Mouse (Mus musculus): ENCODE results near the gene Col12a1. TPM values are rescaled to one million over a fixed set of nuclear protein-coding genes. Genes with fewer than 3 reads are reported as not detected.

Gene Col12a1
- total RNA-seq (2017), result 0.29 TPM in 1 of 3 replicates, not detected in the others

DNA sequence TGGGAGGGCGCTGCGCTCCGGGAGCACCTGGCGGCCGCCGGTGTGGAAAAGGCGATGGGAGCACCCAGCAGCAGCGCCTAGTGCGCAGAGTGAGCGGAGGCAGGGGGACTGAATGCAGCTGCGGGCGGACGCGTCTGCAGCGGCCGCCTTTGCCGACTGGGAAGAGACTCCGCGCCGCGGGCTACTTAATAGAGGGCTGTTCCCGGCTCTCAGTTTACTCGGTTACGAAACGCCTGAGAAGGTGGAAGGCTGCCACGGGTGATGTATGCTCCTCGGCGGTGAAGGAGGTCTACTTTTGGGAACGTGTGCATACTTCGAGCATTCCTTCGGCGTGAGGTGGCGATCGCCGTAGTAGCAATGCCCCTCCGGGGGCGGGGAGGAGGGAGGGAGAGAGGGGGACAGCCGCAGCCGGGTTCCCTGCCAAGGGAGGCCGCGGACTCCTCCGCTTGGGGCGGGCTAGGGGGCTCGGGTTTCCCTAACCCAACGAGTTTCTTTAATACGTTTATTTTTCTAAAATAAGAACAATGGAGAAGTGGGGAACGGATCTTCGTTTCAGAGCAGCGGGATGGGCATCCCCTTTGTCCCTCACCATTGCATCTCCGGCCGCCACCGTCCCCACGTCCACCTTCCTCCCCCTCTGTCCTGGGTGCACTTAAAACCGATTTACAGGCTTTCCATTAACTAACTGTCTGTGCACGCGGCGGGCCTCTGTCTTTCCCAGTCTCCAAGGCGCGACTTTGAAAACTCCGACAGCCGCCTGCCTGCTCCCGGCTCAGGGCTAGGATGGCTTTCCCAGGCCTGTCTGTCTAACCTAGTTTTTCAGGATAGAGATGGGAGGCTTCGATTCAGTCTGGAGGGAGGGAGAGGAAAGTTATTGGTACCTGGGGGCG, at the start of gene Col12a1:
Col12a1 (minus strand) TSS at position 351 of the 890 bp plus-strand sequence.
- no peak for ATAC-seq (replicated peaks; ENCODE audit: insufficient number of reproducible peaks, low FRiP score, low TSS enrichment, poor library complexity, severe bottlenecking)

DNA sequence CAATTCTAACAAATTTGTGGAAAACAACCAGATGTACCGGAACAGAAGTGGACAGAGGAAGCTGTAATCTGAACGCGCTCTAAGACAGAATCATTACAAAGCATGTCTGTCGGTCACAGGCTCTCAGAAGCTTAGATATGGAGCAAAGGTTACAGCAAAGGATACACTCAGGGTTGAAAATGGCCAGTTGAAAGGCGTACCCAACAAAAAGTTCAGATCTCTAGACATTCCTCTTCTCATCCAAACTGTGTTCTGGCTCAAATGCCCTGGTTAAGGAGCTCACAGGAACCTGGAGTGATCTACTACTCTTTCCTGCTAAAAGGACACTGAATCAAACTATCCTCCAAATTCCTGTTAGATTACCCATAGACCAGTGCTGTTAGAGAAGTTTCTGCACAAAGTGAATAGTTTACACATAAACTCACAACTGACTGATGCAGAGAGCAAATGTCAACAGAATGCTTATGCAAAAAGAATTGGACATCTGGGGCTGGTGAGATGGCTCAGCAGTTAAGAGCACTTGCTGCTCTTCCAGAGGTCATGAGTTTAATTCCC, 48.4 kb upstream of the Col12a1 start:
- no peak for ATAC-seq (replicated peaks; ENCODE audit: insufficient number of reproducible peaks, low FRiP score, low TSS enrichment, poor library complexity, severe bottlenecking)

DNA sequence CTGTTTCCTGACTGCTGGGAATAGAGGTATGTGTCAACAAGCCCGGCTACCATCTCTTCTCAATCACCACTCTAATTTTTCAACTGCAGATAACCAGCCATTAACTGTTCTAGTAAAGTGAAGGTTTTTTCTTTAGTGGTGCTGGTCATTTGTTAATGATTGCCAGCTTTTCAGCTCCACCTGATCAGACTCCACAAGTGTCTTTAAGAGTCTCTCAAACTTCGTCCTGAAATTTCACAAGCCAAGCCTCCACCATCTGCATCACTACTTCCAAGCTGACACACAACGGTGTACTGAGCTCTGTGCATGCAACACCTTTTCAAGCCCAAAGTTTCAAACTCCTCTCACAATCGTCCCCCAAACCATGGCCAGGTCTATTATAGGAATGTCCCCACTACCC, 46.7 kb upstream of the Col12a1 start:
- ATAC-seq (replicated peaks; ENCODE audit: insufficient number of reproducible peaks, low FRiP score, low TSS enrichment, poor library complexity, severe bottlenecking), result no peak

DNA sequence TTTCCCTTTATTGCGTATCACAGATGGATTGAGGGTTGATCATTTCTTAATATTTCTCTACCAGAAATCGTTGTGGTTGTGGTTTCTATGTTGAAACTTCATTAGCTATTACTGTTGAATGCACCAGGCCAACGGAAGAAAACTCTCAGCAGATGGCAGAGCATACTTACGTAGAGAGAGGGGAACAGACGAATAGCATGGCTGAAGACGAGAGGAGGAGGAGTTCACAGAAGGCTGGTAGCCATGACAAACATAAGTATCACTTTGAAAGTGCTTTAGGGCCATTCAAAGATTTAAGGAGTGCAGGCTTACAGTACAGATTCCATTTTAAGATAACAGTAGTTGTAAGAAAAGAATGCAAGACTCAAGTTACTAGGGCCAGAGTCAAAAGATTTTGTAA, 43.9 kb upstream of the Col12a1 start:
- no peak for ATAC-seq (replicated peaks; ENCODE audit: insufficient number of reproducible peaks, low FRiP score, low TSS enrichment, poor library complexity, severe bottlenecking)

DNA sequence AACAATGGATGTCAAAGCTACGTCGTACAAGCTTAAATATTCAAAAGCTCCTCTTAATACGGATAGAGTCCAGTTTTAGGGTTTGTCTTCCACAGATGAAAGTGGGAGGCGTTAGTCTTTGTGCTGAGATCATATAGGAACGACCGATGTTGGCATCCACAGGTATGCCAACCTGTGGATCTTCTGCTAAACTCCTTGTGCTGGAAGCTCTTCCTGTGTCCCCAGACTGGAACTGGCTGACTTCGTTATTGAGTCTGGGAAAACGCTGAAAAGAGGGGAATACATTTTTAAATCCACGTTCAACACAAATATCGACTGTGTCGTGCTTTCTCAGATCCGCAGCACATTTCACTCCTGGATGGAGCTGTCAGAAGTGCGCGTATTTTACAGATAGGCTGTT, 41.4 kb upstream of the Col12a1 start:
- ATAC-seq (replicated peaks; ENCODE audit: insufficient number of reproducible peaks, low FRiP score, low TSS enrichment, poor library complexity, severe bottlenecking), result no peak

DNA sequence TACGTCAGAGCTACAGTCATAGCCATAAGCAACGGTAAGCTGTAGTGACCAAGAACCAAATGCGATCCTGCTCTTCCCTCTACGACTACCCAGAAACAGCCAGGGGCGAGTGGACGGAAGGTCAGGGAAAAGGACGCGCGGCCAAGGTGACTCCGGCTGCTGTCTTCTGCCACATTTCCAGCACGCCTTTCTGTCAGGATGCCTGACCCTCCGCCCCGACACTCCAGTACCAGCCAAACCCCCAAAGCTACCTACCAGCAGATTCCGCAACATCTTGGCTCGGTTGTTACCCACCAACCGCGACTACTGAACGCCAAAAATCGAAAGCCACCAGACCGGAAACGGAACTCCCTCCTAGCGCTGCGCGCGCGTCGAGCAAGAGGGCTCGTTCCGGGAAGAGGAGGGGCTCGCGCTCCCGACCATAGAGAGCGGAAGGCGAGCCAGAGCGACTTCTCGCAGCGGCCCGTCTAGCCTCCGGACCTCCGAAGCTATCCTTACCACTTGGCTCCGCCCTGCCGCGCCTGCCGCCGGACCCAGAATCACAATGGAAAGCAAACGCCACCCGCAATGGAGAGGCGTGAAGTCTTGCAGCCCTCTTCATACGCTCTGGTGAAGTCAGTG, 40.9 kb upstream of the Col12a1 start, which contains the start of gene Cox7a2:
Cox7a2 (minus strand) TSS at position 494 of the 621 bp plus-strand sequence.
- peak; percentile 99 for ATAC-seq (replicated peaks; ENCODE audit: insufficient number of reproducible peaks, low FRiP score, low TSS enrichment, poor library complexity, severe bottlenecking)

DNA sequence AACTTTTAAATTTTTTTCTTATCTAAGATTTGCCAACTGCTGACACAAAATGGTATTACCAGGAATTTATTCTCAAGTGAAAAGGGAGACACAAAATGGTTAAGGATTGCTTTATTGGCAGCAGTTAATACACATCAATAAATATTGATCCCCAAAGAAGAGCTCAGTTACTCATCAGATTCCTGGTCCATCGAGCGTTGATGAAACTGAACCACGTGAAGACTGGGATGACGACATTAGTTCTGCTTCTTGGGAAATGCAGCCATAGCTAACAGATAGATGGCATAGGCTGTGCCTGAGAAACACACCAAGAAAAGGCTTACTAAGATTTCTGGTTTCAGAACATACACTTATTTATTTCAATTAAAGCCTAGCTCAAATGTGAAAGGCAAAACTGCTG, 36.7 kb upstream of the Col12a1 start:
- ATAC-seq (replicated peaks; ENCODE audit: insufficient number of reproducible peaks, low FRiP score, low TSS enrichment, poor library complexity, severe bottlenecking), result no peak

DNA sequence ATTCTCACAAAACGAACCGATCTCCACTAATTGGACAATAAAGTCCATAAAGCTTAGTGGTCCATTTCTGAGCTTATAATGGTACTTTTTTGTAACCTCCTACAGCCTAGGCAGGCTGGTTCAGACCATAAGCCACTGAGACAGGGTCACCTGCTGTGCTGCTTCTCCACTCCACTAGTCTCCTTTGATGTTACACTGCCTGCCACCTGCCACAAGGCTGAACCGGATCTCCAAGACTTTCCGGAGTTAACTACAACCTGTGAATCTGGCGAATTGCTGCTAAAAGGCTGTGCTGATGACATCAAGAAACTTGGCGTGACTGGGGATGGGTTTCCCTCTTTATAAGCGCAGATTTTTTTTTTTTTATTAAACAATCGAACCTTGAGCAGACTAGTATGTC, 33.2 kb upstream of the Col12a1 start:
- ATAC-seq (replicated peaks; ENCODE audit: insufficient number of reproducible peaks, low FRiP score, low TSS enrichment, poor library complexity, severe bottlenecking), result no peak

DNA sequence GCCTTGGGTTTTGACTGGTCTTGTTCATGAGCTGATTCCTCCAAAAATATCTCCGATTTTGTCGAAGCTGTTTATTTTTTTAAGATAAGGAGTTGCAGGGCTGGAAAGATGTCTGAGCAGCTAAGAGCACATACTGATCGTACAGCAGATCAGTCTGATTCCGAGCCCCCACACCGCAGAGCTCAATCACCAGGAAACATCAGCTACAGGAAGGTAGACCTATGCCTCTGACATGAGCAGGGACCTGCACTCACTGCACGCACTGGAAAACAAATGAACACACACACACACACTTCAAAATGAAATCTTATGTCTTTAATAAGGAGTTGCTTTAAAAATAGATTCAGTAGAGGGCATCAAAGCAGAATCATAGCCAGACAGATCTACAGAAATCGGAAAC, 32.1 kb upstream of the Col12a1 start:
- no peak for ATAC-seq (replicated peaks; ENCODE audit: insufficient number of reproducible peaks, low FRiP score, low TSS enrichment, poor library complexity, severe bottlenecking)

DNA sequence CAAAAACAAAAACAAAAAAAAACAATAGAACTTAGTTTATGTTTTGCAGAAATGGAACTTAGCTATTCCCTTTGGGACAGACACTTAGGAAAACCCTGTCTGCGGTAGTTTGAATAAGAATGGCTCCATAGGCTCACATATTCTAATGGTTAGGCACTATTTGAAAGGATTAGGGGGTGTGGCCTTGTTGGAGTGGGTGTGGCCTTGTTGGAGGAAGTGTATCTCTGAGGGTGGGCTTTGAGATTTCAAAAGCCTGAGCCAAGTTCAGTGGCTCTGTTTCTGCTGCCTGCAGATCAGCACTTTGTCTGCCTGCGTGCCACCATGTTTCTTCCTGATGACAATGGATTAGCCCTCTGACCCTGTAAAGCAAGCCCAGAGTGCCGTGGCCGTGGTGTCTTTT, 26.4 kb upstream of the Col12a1 start:
- ATAC-seq (replicated peaks; ENCODE audit: insufficient number of reproducible peaks, low FRiP score, low TSS enrichment, poor library complexity, severe bottlenecking), result no peak

DNA sequence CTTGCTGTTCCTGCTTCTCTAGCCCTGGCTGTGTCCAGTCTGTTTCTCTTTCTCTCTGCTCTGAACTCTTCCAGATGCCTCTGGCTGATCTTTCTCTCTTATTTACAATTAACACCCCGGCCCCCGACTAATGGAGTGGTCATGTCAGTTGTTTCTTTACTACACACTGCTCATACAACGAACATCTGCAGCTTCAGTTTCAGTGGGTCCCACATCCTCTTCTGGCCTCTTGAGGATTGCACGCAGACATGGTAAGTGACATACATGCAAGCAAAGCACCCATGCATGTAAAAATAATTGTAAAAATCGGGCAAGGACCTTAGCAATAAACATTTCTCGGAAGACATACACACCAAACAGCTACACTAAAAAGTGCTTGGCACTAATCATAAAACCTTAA, 17.0 kb upstream of the Col12a1 start:
- ATAC-seq (replicated peaks; ENCODE audit: insufficient number of reproducible peaks, low FRiP score, low TSS enrichment, poor library complexity, severe bottlenecking), result no peak

DNA sequence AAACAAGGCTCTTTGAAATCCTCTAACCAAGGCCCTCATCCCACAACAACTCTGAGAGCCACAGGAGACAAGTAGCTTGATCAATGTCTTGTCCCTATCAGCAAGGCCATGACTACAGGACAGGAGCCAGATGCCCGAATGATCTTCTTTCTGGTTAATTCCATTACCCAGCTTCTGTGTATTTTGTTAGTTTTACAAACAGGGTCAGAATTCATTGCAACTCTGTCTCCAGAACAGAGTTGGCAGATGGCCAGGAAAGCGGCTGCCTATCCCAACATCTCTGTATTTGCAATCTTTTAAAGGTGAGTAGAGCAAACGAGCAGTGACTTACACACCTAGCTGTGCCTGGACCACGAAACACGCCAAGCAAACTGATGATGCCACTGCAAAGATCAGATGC, 11.7 kb upstream of the Col12a1 start:
- no peak for ATAC-seq (replicated peaks; ENCODE audit: insufficient number of reproducible peaks, low FRiP score, low TSS enrichment, poor library complexity, severe bottlenecking)

DNA sequence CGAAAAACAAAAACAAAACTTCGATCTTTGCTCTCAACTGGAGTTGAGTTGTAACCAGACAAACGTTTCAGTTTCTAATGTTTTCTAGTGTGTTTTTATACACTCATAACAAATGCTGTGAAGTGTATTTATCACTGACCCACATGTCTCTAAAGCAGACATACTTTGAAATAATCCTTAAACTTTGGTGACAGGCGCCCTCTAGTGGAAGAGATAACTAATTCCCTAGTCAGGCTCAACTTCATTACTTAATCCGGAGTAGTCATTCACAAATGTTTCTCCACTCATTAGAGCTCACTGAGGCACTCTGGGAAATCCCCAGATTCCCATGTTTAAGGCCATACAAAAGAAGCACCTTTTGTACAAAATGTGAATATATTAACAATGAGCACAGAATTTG, 4.5 kb upstream of the Col12a1 start:
- ATAC-seq (replicated peaks; ENCODE audit: insufficient number of reproducible peaks, low FRiP score, low TSS enrichment, poor library complexity, severe bottlenecking), result no peak

DNA sequence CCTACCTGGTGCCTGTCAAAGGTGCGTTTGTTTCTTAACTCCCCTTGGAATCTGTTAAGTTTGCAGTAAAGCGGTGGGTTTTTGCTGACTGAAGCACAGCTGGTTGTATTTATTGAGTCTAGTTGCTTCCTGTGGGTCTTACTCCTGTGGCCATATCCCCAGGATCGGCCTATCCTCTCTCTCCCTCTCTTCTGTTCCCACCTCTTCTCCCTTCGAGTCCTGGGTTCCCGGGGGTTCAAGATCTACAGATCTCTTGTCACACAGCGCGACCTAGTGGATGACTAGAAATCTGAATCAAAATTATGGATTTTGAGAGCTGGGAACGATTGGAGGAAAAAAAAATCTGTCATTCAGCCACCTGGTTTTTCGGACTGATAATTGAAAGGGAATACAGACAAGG, 2.4 kb upstream of the Col12a1 start:
- no peak for ATAC-seq (replicated peaks; ENCODE audit: insufficient number of reproducible peaks, low FRiP score, low TSS enrichment, poor library complexity, severe bottlenecking)

DNA sequence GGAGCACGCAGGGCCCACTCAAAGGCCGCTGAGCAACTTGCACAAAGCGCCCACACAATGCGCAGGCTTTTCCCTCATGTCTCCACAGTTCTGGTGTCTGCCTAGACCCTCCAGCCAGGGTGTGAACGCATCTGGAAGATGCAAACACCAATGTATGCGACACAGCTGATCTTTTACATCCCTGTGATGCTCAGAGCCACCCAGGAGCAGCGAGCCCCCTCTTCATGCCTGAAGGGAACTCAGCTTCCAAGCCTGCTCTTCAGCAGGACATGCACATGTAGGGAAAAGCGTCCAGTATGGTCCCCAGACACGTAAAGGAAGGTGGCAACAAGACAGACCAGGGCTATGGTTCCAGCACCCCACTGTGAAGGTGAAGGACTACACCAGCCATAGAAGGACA, 1.5 kb upstream of the Col12a1 start:
- no peak for ATAC-seq (replicated peaks; ENCODE audit: insufficient number of reproducible peaks, low FRiP score, low TSS enrichment, poor library complexity, severe bottlenecking)

DNA sequence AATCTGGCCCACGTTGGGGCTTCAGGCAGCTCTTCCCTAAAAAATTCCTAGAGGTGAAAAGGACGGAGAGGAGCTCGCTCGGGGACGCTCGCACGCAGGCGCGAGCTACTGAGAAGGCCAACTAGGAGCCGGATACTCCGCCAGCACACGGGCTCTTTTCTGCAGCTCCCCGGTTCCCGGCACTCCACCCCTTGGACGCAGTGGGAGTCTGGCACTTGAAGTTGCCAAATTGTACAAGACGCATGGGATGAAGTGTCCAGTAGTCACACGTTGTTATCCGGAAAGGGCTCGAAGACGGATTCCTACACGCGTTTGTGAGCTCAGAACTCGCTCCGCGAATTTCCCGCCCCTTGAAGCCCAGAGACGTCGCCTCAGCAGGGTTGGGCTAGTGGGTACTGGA, 820 bp upstream of the Col12a1 start:
- no peak for ATAC-seq (replicated peaks; ENCODE audit: insufficient number of reproducible peaks, low FRiP score, low TSS enrichment, poor library complexity, severe bottlenecking)

DNA sequence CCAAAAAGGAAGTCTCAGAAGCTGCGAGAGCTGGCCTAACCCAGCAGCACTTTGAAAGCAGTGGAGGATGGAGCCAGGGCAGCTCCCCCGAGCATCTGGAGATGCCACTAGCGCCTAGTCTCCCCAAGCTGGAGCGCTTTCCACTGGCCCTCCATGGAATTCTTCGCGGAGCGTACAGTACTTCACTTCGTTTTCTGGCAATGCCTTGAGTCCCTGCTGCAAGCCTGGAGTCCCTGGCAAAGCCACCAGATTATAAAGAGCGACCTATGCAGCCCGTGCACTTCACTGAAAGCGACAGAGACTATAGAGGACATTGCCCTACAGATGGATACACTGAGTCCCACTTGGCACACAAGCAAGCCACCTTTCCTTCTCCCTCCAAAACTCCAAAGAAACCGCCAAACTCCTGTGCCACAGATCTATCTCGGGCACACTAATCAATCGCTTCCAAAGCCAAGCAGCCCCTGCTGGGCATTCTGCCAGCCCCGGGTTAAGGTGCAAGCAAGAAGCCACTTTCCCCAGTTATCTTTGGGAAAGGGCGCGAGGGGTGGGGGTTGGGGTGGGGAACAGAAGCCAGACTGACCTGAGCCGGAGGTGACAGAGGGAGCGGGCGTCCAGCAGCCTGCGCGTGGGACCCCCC, 675 bp downstream of the Col12a1 start:
- ATAC-seq (replicated peaks; ENCODE audit: insufficient number of reproducible peaks, low FRiP score, low TSS enrichment, poor library complexity, severe bottlenecking), result no peak

DNA sequence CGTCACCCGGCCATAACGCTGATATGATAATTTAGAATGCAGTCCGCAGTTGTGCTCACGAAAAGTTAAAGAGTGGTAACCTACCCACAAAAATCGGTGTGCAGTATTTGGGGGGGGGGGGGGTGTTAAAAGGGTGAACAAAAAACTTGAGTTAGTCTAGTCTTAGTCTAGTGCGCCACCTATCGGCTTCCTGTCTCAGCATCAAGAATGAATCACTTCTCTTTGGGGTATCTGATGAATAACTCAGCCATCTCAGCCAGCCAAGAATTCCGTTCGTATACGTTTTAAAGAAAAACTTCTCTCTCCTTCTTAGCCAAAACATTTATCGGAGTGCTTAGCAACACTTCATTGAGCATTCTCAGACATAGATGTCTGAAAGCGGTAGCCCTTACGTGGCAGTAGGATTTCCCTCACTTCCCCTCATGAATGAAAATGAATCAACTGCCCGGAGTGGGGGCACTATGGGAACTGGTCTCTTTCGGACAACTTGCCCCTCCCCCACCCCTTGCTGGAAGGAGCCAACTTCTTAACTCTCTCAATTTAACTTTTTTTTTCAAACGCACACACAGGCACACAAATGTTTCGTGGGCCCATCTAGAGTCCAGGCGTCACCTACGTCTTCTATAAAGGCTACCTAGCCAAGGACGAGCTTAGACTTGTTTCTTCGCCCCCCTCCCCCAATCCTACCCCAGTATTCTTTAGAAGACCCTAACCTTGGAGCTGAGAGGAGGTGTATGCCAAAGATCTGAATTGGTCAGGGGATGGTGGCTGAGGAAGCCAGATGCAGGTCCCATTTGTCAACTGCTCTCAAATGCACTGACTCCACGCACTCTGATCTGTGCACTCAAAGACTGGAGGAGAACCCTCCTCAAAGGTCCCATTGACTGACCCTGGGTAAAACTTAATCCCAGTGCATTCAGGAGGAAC, 1.5 kb downstream of the Col12a1 start:
- ATAC-seq (replicated peaks; ENCODE audit: insufficient number of reproducible peaks, low FRiP score, low TSS enrichment, poor library complexity, severe bottlenecking), result no peak
